Mouse (Mus musculus) hindbrain, postnatal 0 days (tissue): ENCODE data around the gene Serf1. TPM values are rescaled to one million over a fixed set of nuclear protein-coding genes. Genes with fewer than 3 reads are reported as not detected.
"Not testable (repeated sequence)": the region's sequence is repeated elsewhere in the genome, so short reads cannot be mapped to it uniquely, and the experiment has no call there.

ENCODE experiments used
- ATAC-seq: fragments of 200-750 bp; cut with Nextera tagmentation; 2 replicates; pipeline ENCODE4 v1.8.0; 2017; ENCODE audit warnings: mild to moderate bottlenecking, moderate TSS enrichment, moderate library complexity
- DNase-seq: peaks from one replicate; pipeline ENCODE4 v3.0.0-alpha.2; 2015; ENCODE audit warnings: low spot score
- H3K27ac ChIP-seq: fragments of 300-500 bp; sonication (generic); 2 replicates; pipeline ENCODE4 v1.5.1; 2014; ENCODE audit warnings: mild to moderate bottlenecking
- H3K27me3 ChIP-seq: fragments of 300-500 bp; sonication (generic); 2 replicates; pipeline ENCODE4 v1.6.1; 2014; ENCODE audit warnings: low read length, mixed read lengths; ENCODE audit not compliant: insufficient read depth
- H3K36me3 ChIP-seq: fragments of 300-500 bp; sonication (generic); 2 replicates; pipeline ENCODE4 v1.6.1; 2014; ENCODE audit warnings: low read length, mixed read lengths; ENCODE audit not compliant: insufficient read depth
- H3K4me1 ChIP-seq: fragments of 300-500 bp; sonication (generic); 2 replicates; pipeline ENCODE4 v1.6.1; 2014; ENCODE audit warnings: antibody characterized with exemption, low read length, mixed read lengths; ENCODE audit not compliant: insufficient read depth
- H3K4me2 ChIP-seq: fragments of 300-500 bp; sonication (generic); 2 replicates; pipeline ENCODE4 v1.6.1; 2014; ENCODE audit warnings: low read depth, mild to moderate bottlenecking, low read length, moderate library complexity, mixed read lengths
- H3K4me3 ChIP-seq: fragments of 300-500 bp; sonication (generic); 2 replicates; pipeline ENCODE4 v1.5.1; 2014; ENCODE audit warnings: low read length
- H3K9ac ChIP-seq: fragments of 300-500 bp; sonication (generic); replicated peaks from 2 replicates; pipeline ENCODE4 v1.6.1; 2014; ENCODE audit warnings: mild to moderate bottlenecking, low read length, moderate library complexity, mixed read lengths
- H3K9me3 ChIP-seq: fragments of 300-500 bp; sonication (generic); 2 replicates; pipeline ENCODE4 v1.6.1; 2016; ENCODE audit warnings: low read length, mixed read lengths
- CTCF ChIP-seq: IDR thresholded peaks from 2 replicates; pipeline ENCODE4 v1.5.1; 2016; ENCODE audit warnings: antibody characterized with exemption, control low read depth, low read depth
- WGBS: fragments of 180-500 bp; shearing (Covaris S2); extraction: QIAGEN DNeasy Blood & Tissue Kit; methylation state at CpG from one replicate; pipeline ENCODE4 v1.1.7; 2014; 5-methylcytosine and 5-hydroxymethylcytosine counted together
- polyA plus RNA-seq: library from polyadenylated mRNA; unstranded; fragments of >200 nt; fragmentation: Nextera tagmentation; extraction: Ambion mirVana; gene quantifications from 2 replicates; pipeline ENCODE4 v1.2.1, GENCODE M21; 2015
- total RNA-seq: library from RNA; depleted of rRNA; stranded (reverse); fragments of >200 nt; gene quantifications from 2 replicates; pipeline ENCODE4 v1.2.3, GENCODE M21; 2014; rRNA removed

Serf1 gene
- total and polyA plus RNA-seq, 2 experiments from 2014 or later: 32.0 to 331 TPM

DNA sequence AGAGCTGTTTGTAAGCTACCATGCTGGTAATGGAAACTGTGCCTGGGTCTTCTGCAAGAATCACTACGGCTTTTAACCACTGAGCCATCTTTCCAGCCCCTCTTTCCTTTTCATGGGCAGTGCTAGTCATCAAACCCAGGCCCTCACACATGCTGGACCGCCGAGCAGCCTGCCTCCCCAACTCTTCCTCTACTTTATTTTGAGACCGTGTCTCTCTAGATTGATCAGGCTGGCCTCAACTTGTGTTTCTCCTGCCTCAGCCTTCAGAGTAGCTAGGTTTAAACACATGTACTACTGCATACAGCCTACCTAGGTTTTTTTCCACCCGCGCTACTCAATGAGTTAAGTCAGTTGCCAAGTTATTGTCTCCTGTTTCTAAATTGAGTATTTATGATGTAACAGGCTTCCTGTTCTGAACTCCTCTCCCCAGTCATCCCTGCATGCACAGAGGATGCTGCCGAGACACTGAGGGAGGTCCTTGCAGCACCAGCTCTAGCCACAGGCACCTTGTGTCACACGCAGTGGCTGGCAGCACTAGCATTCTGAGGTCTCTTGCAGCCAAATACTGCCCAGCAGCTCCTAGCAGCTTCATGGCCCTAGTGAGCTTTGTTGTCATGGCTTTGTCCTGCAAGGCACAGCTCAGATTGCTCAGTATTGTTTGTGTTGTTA, 34.0 kb downstream of the Serf1 start:
- no peak for DNase-seq
- ATAC-seq: no peak
- WGBS: 83% methylated on average over 8 of the region's 8 CpGs
- no peak overlapping the region for H3K4me3 ChIP-seq
- no peaks in the 10 kb centered on the region for H3K4me1 ChIP-seq
- no peaks in the 10 kb centered on the region for H3K27me3 ChIP-seq
- no peak overlapping the region for H3K27ac ChIP-seq
- no peak overlapping the region for H3K9ac ChIP-seq
- no peak for TF ChIP-seq CTCF
- H3K4me2 ChIP-seq: no peak overlapping the region
- no peaks in the 10 kb centered on the region for H3K9me3 ChIP-seq
- H3K36me3 ChIP-seq: peaks cover 21% of the 10 kb centered on the region

DNA sequence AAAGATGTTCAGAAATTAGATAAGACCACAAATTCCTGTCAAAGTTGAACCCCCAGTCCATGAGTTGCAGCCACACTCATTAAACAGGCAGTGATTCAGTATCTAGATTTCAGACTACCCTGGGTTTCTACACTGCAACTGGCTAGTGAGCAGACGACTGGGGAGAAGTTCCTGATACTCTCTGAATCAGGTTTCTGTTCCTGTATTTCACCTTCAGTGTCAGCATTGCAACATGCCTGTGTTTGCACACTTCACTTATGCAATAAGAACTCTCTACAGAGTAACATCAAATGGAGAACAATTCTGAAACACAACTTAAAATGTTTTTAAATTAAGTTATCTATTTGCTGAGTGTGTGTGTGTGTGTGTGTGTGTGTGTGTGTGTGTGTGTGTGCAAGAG, 44.8 kb downstream of the Serf1 start:
- Histone ChIP-seq H3K4me3 (no peak overlapping the region), H3K4me2 (no peak overlapping the region), H3K4me1 (no peaks in the 10 kb centered on the region), H3K27me3 (no peaks in the 10 kb centered on the region), H3K36me3 (no peaks in the 10 kb centered on the region), H3K9me3 (no peaks in the 10 kb centered on the region), H3K9ac (no peak overlapping the region), H3K27ac (no peak overlapping the region)
- ATAC-seq: no peak
- no peak for DNase-seq
- no peak for TF ChIP-seq CTCF
- 72% methylated on average over 1 of the region's 1 CpGs for WGBS

DNA sequence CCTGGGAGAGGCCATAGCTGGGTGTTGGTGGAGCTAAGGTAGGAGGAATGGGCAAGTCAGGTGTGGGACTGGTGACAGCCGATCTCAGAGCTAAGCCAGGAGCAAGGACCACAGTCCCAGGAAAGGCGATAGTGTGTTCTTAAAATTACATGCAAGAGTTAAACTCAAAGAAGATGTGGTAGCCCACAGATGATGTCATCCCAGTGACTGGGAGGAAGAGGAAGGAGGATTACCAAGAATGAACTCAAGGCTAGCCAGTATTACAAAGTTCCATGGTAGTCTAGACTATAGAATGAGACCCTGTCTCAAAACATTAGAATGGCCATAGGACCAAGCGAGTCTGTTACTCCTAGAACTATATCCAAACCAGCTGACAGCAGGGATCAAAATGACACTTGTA, 48.8 kb downstream of the Serf1 start:
- Histone ChIP-seq H3K36me3 (no peaks in the 10 kb centered on the region), H3K9me3 (no peaks in the 10 kb centered on the region), H3K27me3 (no peaks in the 10 kb centered on the region), H3K4me3 (no peak overlapping the region), H3K9ac (no peak overlapping the region), H3K27ac (no peak overlapping the region), H3K4me1 (no peaks in the 10 kb centered on the region), H3K4me2 (no peak overlapping the region)
- no peak for ATAC-seq
- 96% methylated on average over 3 of the region's 3 CpGs for WGBS
- no peak for TF ChIP-seq CTCF
- DNase-seq: no peak

DNA sequence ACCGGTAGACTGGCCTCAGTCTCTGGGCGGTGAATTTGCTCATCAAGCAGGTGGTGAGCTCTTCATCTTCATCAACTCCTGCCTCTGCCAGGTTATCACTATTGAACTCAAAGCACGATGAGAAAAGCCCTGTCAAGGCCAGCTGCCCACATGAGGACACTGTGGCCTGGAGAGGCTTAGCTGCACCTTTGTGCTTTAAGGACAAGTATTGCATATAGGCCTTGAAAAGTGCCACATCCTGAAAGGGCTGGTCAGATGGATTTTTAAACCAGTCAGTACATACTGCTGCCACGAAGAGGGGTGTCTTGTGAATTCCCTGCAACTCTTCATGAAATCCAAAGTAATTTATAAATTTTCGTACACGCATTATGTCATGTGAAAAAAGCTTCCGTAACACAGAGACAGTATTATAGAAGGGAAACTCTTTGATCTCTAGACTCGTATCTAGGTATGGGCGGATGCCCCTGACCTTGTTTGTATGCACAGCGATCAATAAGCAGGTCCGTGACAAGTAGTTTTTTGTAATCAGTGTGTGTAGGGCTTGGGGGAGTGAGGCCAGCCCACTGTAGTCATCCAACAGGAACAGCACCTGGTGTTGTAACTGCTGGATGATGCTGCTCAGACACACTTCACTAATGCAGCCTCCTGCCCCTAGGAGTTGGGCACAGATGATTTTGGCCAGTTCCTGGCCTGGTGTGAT, 53.5 kb downstream of the Serf1 start:
- H3K4me2 ChIP-seq, H3K36me3 ChIP-seq, DNase-seq, H3K9me3 ChIP-seq, H3K9ac ChIP-seq, ATAC-seq, H3K4me1 ChIP-seq, H3K27ac ChIP-seq, H3K4me3 ChIP-seq, H3K27me3 ChIP-seq: not testable (repeated sequence)
- 89% methylated on average over 11 of the region's 11 CpGs for WGBS

DNA sequence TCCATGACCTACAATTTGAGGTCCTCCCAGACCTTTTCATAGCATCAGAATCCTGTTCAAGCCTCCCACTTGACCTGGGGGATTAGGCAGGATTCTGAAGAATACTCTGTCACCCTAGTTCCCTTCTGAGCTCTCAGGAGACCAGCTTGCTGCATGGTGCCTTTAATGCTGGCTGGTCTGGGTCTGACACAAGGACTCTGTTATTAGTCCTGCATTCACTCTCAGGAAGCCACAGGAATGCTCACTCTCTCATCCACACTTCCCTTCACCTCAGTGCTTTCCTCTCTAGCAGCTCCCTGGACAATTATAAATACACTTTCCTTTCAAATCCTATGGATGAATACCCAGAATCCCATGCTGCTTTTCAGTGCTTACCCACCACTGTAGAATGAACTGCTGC, 54.7 kb downstream of the Serf1 start:
- H3K4me3 ChIP-seq, DNase-seq, H3K9me3 ChIP-seq, H3K36me3 ChIP-seq, H3K4me2 ChIP-seq, H3K27ac ChIP-seq, ATAC-seq, H3K9ac ChIP-seq, H3K27me3 ChIP-seq, H3K4me1 ChIP-seq: not testable (repeated sequence)

Other genes with a start within 250 kb of the Serf1 start
- gene Cartpt, start 206.9 kb upstream of the Serf1 start, total RNA-seq: 18.8 and 29.4 TPM in 2 replicates
- gene Cartpt, start 206.9 kb upstream of the Serf1 start, polyA plus RNA-seq: 43.3 and 45.8 TPM in 2 replicates
- 26.2 and 37.1 TPM in 2 replicates for gene Mccc2, start 92.4 kb upstream of the Serf1 start, total RNA-seq
- 38.1 and 41.2 TPM in 2 replicates for gene Mccc2, start 92.4 kb upstream of the Serf1 start, polyA plus RNA-seq
- 13.3 and 17.1 TPM in 2 replicates for gene Bdp1, start 3.9 kb upstream of the Serf1 start, total RNA-seq
- gene Bdp1, start 3.9 kb upstream of the Serf1 start, polyA plus RNA-seq: 16.5 and 21.3 TPM in 2 replicates
- gene Smn1, start 16.8 kb downstream of the Serf1 start, total RNA-seq: 13.7 and 19.2 TPM in 2 replicates
- 36.2 and 39.8 TPM in 2 replicates for gene Smn1, start 16.8 kb downstream of the Serf1 start, polyA plus RNA-seq
- gene Naip2, start 94.1 kb downstream of the Serf1 start, total RNA-seq: 0.37 and 1.2 TPM in 2 replicates
- gene Naip2, start 94.1 kb downstream of the Serf1 start, polyA plus RNA-seq: 0.10 and 0.11 TPM in 2 replicates
- gene Naip5, start 138.3 kb downstream of the Serf1 start, total RNA-seq: 0.11 and 0.31 TPM in 2 replicates
- 0.13 and 0.15 TPM in 2 replicates for gene Naip5, start 138.3 kb downstream of the Serf1 start, polyA plus RNA-seq
- 0.10 and 0.11 TPM in 2 replicates for gene Naip6, start 209.7 kb downstream of the Serf1 start, total RNA-seq
- 0.03 and 0.06 TPM in 2 replicates for gene Naip6, start 209.7 kb downstream of the Serf1 start, polyA plus RNA-seq